Mouse (Mus musculus) Muller cell, postnatal 12 days (primary cell): ENCODE results near the gene Gm10322.

ENCODE experiments used
- DNase-seq: peaks from one replicate; pipeline ENCODE4 v3.0.0-alpha.2; 2015; ENCODE audit errors: inconsistent ontology term

Gene Gm10322

GRCm38 (mm10) chr10:59602043-59602442, 13.8 kb upstream of the Gm10322 start:
- peak; percentile 52 for DNase-seq

- peak; percentile 25 for DNase-seq
Measured at GRCm38 (mm10) chr10:59602891-59603290, 13.0 kb upstream of the Gm10322 start.

DNA sequence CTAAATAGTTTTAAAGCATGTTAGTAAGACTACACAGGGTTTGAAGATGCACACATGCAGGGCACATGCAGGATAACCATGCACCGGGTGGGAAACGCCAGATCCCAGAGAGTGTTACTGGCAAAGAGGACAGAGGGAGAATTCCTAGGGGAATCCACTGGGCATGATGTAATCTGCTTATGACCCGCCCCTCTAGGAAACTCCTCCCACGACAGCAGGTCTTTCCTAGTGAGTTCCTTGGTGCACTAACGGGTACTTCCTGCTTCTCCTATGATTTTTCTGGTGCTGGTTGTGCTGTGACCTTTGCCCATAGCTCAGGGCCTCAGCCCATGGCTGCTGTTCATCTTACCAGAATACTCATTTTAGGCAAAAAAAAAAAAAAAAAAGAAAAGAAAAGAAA, 12.0 kb upstream of the Gm10322 start:
- DNase-seq = no peak

DNA sequence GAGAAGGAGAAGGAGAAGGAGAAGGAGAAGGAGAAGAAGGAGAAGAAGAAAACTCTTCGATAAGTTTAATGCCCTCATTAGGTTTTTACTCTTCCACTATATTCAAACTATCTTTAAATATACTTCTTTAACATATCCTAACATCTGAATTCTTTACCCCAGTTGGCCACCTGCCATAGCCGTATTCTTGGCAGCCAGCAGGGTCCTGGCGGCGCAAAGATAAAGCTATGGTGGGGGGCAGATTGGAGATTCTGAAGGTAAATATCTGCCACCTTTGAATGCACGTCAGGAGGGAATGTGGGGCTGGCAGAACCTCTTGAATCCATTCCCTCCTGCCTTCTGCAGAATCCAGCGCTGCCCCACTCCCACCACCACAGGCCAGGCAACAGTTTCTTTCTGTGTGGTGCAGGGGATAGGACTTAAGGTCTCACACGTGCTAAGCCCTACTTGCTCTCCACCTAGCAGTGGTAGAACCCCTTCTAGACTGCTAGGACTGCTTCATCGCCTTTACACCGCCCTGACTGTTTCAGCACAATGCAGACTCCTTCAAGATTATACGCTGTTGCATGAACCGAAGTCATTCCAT, 10.9 kb upstream of the Gm10322 start:
- DNase-seq = no peak

GRCm38 (mm10) chr10:59613276-59613675, 2.6 kb upstream of the Gm10322 start:
- no peak for DNase-seq

- DNase-seq = no peak
Measured at GRCm38 (mm10) chr10:59614141-59614540, 1.7 kb upstream of the Gm10322 start.

GRCm38 (mm10) chr10:59615411-59615810, 452 bp upstream of the Gm10322 start:
- peak; percentile 16 for DNase-seq

DNA sequence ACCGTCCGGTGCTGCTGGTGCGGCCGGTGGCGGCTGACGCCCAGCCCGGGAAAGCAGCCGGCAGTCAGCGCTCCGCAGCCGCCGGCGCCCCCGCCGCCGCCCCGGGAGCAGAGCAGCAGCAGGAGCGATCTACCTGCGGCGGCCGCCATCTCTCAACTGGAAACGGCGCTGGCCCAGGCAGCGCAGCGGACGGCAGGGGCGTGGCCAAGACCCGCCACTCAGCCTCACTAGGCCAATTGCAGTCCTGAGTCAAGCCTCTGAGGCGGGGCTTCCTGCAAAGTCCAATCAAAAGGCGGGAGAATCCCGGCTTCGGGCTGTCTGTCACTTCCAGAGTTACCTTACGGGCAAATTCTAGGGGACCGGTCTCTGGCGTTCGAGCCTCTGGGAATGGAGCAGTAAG, 659 bp downstream of the Gm10322 start, which contains the start of gene Mcu:
TSS of gene Mcu (minus strand) at position 171 of the 400 bp plus-strand sequence.
- peak; percentile 94 for DNase-seq

- DNase-seq = no peak
Measured at GRCm38 (mm10) chr10:59617776-59618175, 1.9 kb downstream of the Gm10322 start.

DNA sequence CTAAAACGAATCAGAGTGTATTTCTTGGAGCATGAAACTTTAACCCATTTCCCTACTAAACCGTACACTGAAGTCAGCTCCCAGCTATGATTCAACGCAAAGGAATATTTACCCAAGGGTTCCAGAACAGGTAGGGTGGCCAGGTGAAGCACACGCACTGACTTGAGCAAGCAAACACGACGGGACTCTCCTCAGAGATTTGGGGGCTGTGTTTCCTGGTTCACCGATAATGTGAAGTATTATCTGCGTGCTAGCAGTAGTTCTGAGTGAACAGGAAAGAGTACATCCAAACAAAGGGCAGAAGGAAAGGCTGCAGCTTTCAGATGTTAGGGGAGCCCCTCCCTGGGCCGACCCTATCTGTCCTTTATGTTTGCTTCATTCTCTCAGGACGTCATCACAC, 5.5 kb downstream of the Gm10322 start:
- no peak for DNase-seq

GRCm38 (mm10) chr10:59623496-59623895, 7.6 kb downstream of the Gm10322 start:
- no peak for DNase-seq

DNA sequence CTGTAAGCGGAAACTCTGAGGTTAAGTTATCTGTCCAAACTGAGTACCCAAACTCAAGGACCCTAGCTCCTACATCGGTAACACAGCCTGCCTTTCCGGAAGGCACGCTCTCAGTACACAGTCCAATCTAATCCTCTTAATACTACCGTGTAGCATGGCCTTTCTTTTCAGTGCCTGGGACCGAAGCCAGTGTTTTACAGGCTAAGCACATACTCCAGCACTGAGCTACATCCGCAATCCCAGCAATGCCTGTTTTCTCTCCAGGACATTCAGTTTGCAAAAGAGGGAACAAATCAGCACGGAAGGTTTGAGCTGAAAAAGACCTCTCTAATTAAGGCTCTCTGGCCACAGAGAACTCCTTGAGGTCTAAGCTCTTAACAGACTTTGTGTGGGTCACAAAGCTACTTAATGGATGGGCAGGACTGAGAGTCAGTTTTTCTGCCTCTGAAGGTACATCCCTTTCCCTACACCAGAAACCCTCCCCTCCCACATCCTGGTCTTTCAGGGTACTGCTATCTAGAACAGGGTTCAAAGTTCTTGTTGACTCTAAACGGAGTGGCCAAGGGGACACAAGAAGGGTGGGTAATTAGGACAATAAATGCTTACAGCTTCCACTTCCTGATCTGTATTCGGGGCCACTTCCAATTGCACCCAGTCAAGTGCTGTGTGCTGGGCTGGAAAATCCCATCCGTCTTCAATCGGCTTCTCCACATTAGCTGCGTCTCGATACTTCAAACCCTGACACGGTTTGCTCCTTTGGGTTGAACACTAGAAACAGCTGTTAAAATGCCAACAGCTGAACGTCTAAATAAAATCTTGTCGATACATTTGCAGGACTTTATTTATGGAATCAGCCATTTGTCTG, 13.0 kb downstream of the Gm10322 start:
- DNase-seq = no peak

DNA sequence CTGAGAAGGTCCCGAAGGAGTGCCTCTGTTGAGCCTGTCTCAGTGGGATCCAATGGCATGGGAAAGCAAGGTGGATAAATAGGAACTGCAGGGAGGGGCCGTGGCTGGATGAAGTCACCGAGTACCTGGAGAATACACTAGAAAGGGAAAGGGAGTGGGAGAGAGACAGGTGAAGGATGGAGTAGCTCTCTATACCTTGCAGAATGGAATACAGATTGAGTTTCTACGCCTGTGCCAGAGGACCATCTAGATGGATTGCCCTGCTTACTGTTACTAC, 13.6 kb downstream of the Gm10322 start:
- DNase-seq = no peak

GRCm38 (mm10) chr10:59636048-59636447, 20.2 kb downstream of the Gm10322 start:
- DNase-seq = no peak

DNA sequence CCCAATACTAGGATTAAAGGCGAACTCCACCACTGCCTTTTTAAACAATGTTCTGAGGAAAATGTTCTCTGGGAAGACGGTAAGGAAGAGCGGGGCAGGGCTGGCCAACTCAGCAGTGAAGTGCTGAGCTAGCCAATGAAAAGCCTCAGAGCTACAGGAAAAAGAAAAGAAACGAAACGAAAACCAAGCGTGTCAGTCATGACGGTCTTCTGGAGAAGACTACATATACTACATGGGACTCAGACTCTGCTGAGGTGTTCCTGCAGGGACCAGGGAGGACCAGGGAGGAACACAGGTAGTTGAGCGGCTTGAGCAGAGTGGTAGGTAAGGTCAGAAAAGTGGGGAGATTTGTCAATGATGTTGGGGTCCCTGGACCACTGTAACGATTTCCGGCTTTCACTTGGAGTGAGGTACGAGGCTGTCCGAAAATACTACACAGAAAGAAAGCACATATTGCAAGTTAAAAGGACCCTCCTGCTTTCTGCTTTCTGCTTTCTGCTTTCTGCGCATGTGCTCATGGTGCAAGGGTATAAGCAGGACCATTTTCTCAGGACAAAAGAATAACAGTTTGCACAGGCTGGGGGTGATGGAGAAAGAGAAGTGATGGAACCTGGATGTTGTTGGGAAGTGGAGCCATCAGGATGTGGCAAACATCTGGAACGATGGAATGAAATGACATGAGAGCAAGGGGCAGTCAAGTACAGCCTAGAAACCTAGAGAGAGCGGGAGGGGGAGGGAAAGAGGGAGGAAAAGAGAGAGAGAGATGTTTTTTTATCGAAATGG, 21.1 kb downstream of the Gm10322 start:
- no peak for DNase-seq

- DNase-seq = no peak
Measured at GRCm38 (mm10) chr10:59637596-59638124, 21.8 kb downstream of the Gm10322 start.

DNA sequence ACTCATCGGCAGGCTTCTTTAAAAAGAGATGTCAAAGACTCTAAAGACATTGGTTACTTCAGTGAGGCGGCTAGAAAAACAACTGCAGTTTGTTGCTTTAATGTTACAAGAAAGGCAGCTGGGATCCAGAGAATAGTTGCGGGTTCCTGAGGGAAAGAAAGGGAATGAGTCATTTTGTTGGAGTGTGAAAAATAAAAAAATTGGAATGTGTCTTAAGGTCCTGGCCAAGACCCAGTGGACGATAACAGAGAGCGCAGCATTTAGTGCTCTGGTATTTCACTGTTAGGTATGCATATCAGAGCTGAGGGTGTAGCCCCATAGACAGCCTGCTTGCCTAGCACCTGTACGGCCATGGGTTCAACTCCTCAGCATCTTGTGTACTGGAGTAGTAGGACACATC, 22.7 kb downstream of the Gm10322 start:
- peak; percentile 46 for DNase-seq

GRCm38 (mm10) chr10:59642659-59643377, 27.0 kb downstream of the Gm10322 start:
- DNase-seq = peak; percentile 93

GRCm38 (mm10) chr10:59643645-59644044, 27.8 kb downstream of the Gm10322 start:
- no peak for DNase-seq

DNA sequence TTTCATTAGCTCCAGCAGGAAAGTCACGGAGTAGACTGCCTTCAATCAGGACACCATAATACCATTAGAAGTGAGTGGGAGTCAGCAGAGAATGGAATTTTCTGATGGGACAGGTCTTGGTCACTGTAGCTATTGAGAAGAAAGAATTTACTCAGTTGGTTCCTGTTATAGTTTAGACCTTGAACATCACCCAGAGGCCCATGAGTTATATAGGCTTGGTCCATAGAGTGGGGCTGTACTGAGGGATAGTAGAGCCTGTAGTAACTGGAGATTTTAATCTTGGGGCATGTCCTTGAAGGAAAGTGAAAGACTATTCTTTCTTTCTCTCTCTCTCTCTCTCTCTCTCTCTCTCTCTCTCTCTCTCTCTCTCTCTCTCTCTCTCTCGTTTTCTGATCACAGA, 28.8 kb downstream of the Gm10322 start:
- no peak for DNase-seq

DNA sequence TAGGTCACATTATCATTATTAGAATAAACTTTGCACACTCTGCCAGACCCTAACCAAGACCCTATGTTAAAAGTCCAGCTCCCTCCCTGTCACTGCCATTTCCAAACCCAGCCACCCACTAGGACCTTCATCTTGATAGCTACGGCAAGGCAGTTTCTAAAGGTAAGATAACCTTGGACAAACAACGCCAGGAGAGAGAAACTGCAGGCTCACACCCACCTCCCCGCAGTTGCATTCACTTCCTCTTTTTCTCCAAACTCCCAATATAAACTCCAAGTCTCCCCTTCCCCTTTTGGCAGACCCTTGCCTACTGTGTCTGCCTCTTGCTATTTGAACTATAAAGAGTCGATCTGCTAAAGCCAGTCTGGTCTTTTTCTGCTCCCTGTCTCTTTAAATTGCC, 29.3 kb downstream of the Gm10322 start:
- DNase-seq = no peak
